Mouse (Mus musculus) thymus, adult 2 months (tissue): ENCODE measurements at regions not wholly inside any gene's neighbourhood (a gene's known extent, or its start where the extent isn't known, plus 50 kb on each side); places are given as distances from the start of the nearest gene placed in this dataset.

Experiments
- CTCF ChIP-seq: fragments of 200-500 bp; IDR thresholded peaks from 2 replicates; pipeline ENCODE4 v1.5.1; 2012; ENCODE audit warnings: mild to moderate bottlenecking, control low read depth, low read length, moderate library complexity, borderline replicate concordance; ENCODE audit not compliant: control insufficient read depth, poor library complexity, insufficient read depth; ENCODE audit errors: extremely low read depth
- POLR2A ChIP-seq: fragments of 200-500 bp; IDR thresholded peaks from 2 replicates; pipeline ENCODE4 v1.6.1; 2012; ENCODE audit warnings: mild to moderate bottlenecking, low read length, control low read depth, moderate library complexity; ENCODE audit not compliant: control insufficient read depth, poor library complexity, insufficient read depth; ENCODE audit errors: extremely low read depth

- TF ChIP-seq CTCF (no peak), POLR2A (no peak)
Measured at GRCm38 (mm10) chr15:36396791-36397190, 610.8 kb downstream of the Zfp706 start.
